In genomic region chr7:49399314-49399713, GRCm38 (mm10) we compare ENCODE assay signal across 8 mouse cellular contexts.
DNase-seq lines count a peak whose midpoint lies in the region; ATAC-seq and TF ChIP-seq lines count a peak whose summit lies in the region.

No protein-coding gene starts in this region.

- H3K9me3 ChIP-seq in ES-E14 (ENCODE audit: control insufficient read depth, insufficient read depth, low read depth, low read length): no peaks in the 10 kb centered on the region
- H3K9me3 ChIP-seq in liver, embryonic 15.5 days (replicated peaks): no peaks in the 10 kb centered on the region
- H3K9me3 ChIP-seq in neural tube, embryonic 11.5 days (ENCODE audit: control insufficient read depth, low read length): no peaks in the 10 kb centered on the region

- H3K9ac ChIP-seq in ES-E14 (ENCODE audit: insufficient read depth, low read depth, low read length, poor library complexity, severe bottlenecking): no peak overlapping the region
- H3K9ac ChIP-seq in liver, embryonic 15.5 days: no peak overlapping the region
- no peak overlapping the region for H3K9ac ChIP-seq in neural tube, embryonic 11.5 days (ENCODE audit: low read length)

- no peaks in the 10 kb centered on the region for H3K27me3 ChIP-seq in liver, embryonic 15.5 days
- H3K27me3 ChIP-seq in neural tube, embryonic 11.5 days (ENCODE audit: control insufficient read depth, insufficient read depth, low read length): no peaks in the 10 kb centered on the region

- H3K4me2 ChIP-seq in liver, embryonic 15.5 days: peak overlapping the region; percentile 37; the same call in 1 of the 2 replicates
- H3K4me2 ChIP-seq in neural tube, embryonic 11.5 days (ENCODE audit: low read depth): no peak overlapping the region

- in situ Hi-C loops in ES-E14 (cut with MboI; ENCODE audit: low sequenced_read_pairs in 2 of 2, unreplicated experiment in 2 of 2): no loop called here

- no peak overlapping the region for H3K27ac ChIP-seq in ES-E14 (ENCODE audit: insufficient read depth, low read depth, low read length, poor library complexity, severe bottlenecking)
- no peak overlapping the region for H3K27ac ChIP-seq in liver, embryonic 15.5 days (replicated peaks)
- H3K27ac ChIP-seq in neural tube, embryonic 11.5 days (ENCODE audit: low read depth, low read length): no peak overlapping the region

- no peak for ATAC-seq in liver, embryonic 15.5 days (ENCODE audit: insufficient read depth)
- no peak for ATAC-seq in neural tube, embryonic 11.5 days (ENCODE audit: insufficient read depth, low FRiP score, low TSS enrichment)

- DNase-seq in 3T3-L1 (ENCODE audit: low read depth, low spot score) (peak; percentile 75), ES-E14 (ENCODE audit: low read depth, low spot score) (peak; percentile 60)
- peak; percentile 65 for DNase-seq in cerebellum, adult 8-10 months
- DNase-seq in gastrocnemius, postnatal 10 days: peak; percentile 51
- DNase-seq in kidney, postnatal 10 days: peak; percentile 75
- DNase-seq in neural tube, embryonic 11.5 days (ENCODE audit: low spot score): peak; percentile 57
- DNase-seq in testis, postnatal 10 days (ENCODE audit: low spot score): peak; percentile 68

- H3K4me3 ChIP-seq in ES-E14 (ENCODE audit: insufficient read depth in 1 of 2, low read depth in 1 of 2, low read length in 2 of 2, poor library complexity in 1 of 2, severe bottlenecking in 1 of 2): no peak overlapping the region
- H3K4me3 ChIP-seq in liver, embryonic 15.5 days (replicated peaks): no peak overlapping the region
- no peak overlapping the region for H3K4me3 ChIP-seq in neural tube, embryonic 11.5 days (ENCODE audit: low read depth, low read length)

- H3K36me3 ChIP-seq in ES-E14 (ENCODE audit: control insufficient read depth, insufficient read depth, low read length, poor library complexity, severe bottlenecking): no peaks in the 10 kb centered on the region
- no peaks in the 10 kb centered on the region for H3K36me3 ChIP-seq in liver, embryonic 15.5 days (replicated peaks)
- no peaks in the 10 kb centered on the region for H3K36me3 ChIP-seq in neural tube, embryonic 11.5 days (ENCODE audit: control insufficient read depth, insufficient read depth, low read length)

- WGBS in liver, embryonic 15.5 days (ENCODE audit: insufficient replicate concordance): 34% methylated on average over 2 of the region's 2 CpGs
- WGBS in neural tube, embryonic 11.5 days: 40% methylated on average over 2 of the region's 2 CpGs

- peaks cover 0 to 7% of the 10 kb centered on the region in 2 experiments; a peak in 2 of 4 replicates for H3K4me1 ChIP-seq in ES-E14 (ENCODE audit: control insufficient read depth in 2 of 2, insufficient read depth in 2 of 2, low read length in 2 of 2, poor library complexity in 1 of 2)
- H3K4me1 ChIP-seq in liver, embryonic 15.5 days (replicated peaks): peaks cover 16% of the 10 kb centered on the region
- no peaks in the 10 kb centered on the region for H3K4me1 ChIP-seq in neural tube, embryonic 11.5 days (ENCODE audit: control insufficient read depth, insufficient read depth, low read length)

TF ChIP-seq in ES-E14, 5 proteins besides CTCF, POLR2A, EP300 and RAD21:
- TF ChIP-seq HCFC1 (IDR thresholded peaks at IDR 0.05; ENCODE audit: borderline replicate concordance, insufficient read depth, low read length): no peak
- no peak for TF ChIP-seq MAFK (IDR thresholded peaks at IDR 0.05; ENCODE audit: insufficient read depth, low read depth, low read length)
